Mouse (Mus musculus) T-helper 1 cell (primary cell): ENCODE data around the gene Sstr5.

Experiments used
- in situ Hi-C: fragments of 300-600 bp; cut with MboI, MseI; formaldehyde crosslinking; loops from one replicate; pipeline ENCODE4 v1.15.1; 2025; ENCODE audit warnings: high pct_unique_total_duplicates

Sstr5 gene

DNA sequence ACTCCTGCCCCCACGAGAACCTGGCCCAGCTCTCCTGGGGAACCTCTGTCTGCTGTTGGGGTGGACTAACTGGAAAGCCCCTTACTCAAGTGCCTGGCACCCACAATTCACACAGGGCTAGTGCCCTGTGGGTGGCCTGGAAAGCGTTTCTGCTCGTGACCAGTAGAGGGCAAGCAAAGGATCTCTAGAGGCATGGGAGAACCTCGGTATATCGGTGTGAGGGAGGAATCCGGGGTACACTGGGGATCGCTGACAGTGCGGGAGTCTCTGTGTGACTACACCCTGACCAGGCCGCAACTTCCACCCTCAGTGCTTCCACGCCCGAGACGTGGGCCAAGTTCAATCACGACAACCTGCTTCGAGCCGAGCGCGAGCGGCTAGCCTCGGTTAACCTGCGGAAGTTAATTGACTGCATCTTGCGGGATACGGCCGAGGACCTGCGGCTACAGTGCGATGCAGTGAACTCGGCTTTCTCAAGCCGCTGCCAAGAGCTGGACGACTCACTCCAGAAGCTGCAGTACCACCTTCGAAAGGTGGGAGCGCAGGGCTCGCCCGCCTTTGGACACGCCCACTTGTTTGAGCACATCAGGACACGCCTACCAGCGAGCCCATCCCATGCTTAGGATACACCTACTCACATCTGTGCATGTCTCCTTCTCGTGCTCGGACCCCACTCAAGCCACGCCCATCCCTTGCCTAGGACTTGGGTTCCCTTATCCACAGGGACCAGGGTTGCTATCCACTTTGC lies 22.6 kb downstream of the Sstr5 start:
- in situ Hi-C loops, result loop anchor here (5.0 kb wide), 2 partner anchors 72 to 223 kb away; no protein-coding TSS in a partner anchor

DNA sequence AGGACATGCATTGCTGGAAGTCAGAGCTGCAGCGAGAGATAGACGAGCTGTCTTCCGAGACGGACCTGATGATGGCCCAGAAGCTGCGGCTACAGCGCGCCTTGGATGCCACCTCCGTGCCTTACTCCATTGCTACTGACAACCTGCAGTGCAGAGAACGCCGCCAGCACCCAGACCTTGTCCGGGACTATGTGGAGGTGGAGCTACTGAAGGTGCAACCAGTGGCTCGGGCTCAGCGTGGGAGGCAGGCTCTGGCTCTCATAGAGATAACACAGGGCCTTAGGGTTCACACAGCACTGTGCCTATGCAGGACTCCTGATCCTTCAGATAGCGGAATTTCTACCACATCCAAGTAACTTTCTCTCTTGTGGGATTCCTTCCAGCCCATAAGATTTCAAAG lies 25.0 kb downstream of the Sstr5 start:
- in situ Hi-C loops, result loop anchor here (5.0 kb wide), 1 partner anchor 70 kb away; no protein-coding TSS in a partner anchor

DNA sequence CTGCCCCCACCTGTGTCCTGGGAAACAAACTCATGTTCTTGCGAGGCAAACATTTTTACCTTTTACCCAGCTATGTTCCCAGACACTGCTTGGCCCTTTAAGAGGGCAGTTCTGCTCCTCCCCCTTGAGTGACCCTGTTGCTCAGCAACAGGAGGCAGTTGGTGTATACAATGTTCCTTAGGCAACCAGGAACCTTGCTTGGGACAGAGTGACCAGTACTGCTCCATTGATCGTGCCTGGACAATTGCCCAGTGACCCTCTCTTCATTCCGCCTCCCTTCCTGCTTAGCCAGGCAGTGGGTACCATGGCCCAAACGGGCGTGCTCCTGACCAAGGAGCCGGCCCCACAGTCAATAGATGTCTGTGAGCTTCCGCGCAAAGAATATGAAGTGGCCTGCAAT lies 25.7 kb downstream of the Sstr5 start:
- in situ Hi-C loops, result loop anchor here (5.0 kb wide), 1 partner anchor 69 kb away; no protein-coding TSS in a partner anchor

DNA sequence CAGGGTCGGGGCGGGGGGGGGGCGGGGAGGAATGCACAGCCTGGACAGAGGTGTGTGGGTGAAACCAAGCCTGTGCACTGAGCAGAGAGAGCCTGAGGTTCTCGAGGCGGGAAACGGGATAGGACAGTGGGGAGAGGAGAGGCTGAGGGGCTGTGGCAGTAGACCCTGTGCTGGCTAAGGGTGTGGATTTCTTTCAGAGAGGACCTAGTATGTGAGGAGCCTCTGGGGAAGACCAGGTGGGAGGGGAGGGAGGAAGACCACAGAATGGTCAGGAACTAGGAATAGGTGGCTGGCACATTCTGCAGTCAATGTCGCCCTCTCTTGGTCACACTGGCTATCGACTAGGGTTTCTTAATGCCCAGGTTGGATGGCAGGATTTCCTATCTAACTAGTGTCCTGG lies 27.3 kb downstream of the Sstr5 start:
- in situ Hi-C loops, result loop anchor here (5.0 kb wide), 1 partner anchor 67 kb away; no protein-coding TSS in a partner anchor

DNA sequence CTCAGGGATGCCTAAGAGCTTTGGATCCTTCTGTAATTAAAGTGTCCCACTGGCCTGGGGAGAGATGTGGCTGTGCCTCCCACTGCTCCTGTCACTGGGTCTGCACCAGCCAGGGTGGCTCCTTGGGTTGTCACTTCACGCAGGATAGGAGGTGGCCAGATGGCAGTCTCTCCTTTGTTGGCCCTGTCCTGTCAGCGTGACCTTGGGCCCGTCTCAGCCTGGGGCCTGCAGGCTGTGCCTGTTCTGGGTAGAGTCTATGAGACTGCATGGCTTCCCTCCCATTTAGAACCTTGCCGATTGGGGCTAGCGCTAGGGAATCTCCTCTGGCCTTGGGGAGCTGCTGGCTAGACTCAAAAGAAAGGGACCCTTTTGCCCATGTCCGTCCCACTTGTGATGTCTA lies 28.8 kb downstream of the Sstr5 start:
- in situ Hi-C loops, result no loop called here

DNA sequence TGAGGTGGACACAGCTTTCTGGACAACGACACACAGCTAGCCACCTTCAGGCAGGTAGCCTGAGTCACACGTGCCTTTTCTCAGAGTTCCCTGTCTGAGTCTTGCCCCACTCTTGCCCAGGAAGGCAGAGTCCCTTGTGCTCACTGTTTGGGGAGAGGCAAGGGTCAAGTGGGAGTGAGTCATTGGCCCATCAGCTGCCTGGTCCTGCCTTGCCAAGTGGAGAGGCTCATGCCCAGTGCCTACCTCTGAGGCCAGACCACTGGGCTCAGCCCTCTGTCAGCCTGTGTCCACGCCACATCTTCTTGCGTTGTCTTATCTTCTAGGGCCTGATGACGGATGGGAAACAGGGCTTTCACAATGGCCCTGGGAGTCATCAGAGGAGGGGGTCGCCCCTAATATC lies 29.3 kb downstream of the Sstr5 start:
- in situ Hi-C loops, result no loop called here

DNA sequence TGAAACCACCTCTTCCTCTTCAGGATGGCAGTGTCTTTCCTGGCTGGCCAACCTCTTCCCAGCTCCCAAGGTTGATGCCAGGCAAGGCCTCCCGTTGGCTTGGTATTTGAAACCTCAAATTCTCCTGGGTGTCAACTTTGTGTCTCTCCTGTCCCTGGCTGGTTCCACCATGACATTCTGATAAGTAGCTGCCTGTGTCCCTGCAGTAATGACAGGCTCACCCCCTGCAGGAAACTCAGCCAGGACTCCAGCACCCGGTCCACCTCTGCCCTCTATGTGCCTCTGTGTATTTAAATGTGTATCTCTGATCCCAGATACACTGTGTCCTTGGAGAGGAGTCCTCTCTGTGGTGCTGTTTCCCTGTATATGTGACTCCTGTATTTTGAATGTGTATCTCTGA lies 30.8 kb downstream of the Sstr5 start:
- in situ Hi-C loops, result no loop called here

DNA sequence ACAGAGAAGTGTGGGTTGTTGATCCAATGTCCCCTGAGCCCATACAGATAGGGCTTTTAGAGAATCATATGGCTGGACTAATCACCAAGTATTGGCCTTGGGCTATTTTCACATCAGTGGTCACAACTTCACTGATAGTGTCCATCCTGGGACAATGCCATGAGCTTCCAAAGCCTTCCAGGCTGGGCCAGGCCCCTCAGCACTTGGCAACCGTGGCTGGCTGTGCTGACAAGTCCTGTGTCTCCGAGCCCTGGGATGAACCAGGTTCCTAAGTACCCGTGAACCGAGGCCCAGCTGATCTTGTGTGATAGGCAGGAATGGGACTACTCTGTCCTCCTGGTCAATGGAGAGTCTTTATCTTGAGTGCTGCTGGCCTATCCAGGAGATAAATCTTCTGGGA lies 33.0 kb downstream of the Sstr5 start:
- in situ Hi-C loops, result no loop called here

DNA sequence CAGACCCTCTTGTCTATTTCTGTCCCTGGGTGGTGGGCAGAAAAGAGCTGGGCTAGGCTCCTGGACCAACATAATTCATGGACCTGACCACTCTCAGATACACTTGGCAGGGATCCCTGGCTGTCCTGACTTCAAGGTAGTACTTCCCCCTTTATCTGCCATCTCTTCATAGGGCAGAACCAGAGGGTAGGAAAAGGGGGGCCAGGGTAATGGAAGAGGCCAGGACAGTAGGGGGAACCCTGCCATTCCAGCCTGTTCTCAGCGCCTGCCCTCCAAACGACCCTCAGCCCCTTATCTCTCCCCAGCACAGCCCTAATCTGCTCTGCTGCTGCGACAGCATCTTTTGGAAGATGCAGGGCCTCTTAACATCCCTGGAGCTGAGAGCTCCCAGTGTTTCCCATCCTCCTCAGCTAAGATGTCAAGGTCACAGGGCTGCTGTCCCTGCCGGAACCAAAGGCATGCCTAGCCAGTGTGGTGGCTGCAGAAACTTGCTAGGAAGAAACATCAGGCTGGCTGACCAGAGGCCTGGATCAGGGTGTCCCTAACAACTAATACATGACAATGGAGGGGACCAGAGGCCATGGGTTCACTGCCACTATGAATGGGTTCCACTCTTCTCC lies 33.7 kb downstream of the Sstr5 start:
- in situ Hi-C loops, result no loop called here

DNA sequence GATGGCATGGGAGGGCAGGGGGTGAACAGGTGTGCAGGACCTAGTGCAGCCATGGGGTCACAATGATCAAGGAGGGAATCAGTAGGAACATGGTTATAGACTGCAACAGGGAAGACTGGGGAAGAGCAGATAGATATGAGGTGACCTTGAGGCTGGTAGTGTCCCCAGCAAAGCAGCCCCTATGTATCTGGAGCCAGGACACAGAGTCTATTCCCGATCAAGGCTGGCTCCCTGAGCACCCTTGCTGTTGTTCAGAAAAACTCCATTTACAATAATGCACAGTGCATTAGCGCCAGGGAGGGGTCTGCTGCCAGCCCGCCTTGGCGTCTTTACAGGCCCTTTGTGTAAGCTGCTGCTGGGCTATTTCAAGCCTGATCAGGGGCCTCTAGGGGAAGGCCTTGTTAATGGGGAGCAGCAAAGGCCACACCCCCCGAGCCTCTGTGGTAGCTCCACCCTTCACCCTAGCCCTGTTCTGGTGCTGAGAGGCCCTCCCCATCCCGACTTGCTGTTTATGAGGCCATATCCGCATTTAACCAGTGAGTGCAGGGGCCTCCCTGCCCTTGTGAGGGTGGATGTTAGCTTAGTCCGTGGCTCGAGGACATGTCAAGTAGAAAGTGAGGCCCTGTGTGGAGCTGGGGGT lies 34.7 kb downstream of the Sstr5 start:
- in situ Hi-C loops, result no loop called here

DNA sequence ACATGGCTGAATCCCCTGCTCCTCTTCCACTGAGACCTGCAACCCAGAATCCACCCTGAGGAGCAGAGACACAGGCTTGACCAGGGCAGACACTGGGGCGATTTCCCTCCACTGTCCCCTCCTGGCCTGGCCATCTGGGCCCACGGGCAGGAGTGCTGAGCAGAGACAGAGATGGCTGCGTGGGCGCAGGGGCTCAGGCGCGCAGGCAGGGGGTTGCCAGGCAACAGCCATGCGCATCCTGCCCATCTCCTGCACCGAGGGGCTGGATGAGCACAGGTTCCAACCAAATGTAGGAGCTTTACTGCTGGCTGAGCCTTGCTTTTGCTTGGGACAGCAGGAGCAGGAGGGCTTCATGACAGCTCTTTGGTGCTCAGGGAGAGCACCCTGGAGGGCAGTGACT lies 40.5 kb downstream of the Sstr5 start:
- in situ Hi-C loops, result no loop called here

DNA sequence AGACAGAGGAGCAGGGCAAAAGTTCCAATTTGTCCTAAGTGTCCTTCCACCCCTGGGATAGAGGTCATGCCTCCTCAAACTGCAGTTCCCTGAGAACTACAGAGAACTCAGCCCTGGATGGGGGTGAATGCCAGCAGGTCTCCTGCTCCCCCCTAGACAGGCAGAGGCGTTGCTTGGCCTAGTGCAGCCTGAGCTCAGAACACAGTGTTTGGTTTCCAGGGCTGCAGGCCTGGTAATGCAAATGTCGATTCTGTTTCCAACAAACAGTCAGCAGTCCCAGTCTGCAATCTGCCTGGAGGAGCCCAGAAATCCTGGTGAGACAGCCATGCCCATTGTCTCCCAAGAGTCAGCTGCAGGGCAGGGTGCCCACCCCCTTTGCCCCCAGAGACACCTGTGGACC lies 42.8 kb downstream of the Sstr5 start, which contains the start of gene Tekt4:
Tekt4 (plus strand) TSS at position 344 of the 400 bp plus-strand sequence.
- in situ Hi-C loops, result no loop called here

DNA sequence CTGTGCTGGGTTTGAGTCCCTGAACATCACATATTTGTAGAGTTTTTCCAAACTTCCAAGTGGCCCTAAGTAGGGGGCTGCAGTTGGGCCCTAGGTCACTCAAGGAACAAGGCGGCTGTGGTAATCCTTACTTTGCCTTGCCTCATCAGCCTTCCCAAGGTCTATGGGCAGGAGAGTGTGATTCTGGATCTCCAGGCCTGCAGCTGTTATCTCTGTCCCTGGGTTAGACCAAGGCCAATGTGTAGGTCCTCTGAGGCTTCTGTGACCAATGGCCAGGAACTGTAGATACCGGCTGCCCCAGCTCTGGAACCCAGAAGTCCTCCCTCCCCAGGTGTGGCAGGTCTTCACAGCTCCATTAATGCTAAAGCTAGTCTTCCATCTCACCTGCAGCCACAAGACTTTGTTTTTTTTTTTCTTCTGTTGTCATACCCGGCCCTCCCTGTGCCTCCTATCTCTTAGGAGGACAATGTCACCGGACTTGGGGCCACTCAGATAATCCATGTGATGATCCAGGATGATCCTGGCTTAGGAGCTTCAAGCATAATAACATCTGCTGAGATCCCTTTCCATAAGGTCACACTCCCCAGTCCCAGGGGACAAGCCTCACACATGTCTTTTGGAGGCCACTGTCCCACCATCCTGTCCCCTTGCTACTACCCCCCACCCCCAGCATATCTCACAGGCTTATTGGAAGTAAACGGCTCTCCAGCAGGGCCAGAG lies 44.7 kb downstream of the Sstr5 start:
- in situ Hi-C loops, result no loop called here

DNA sequence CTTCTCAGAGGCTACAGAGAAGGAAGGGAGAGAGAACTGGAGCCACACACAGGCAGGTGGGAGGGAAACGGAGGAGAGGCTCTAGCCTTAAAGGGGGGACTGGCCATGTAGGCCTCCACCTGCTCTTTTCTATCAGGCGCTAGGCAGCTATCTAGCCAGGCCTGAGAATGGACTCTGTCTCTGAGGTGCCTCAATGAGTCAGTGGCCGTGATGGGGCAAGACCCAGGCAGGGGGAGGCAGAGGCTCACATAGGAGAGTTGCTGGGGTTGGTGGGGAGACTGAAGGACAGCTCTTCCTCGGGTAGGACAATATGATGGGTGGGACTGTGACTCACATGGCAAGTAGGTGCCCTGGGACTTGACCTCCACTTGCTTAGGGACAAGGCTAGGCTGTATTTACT lies 46.8 kb downstream of the Sstr5 start:
- in situ Hi-C loops, result no loop called here

DNA sequence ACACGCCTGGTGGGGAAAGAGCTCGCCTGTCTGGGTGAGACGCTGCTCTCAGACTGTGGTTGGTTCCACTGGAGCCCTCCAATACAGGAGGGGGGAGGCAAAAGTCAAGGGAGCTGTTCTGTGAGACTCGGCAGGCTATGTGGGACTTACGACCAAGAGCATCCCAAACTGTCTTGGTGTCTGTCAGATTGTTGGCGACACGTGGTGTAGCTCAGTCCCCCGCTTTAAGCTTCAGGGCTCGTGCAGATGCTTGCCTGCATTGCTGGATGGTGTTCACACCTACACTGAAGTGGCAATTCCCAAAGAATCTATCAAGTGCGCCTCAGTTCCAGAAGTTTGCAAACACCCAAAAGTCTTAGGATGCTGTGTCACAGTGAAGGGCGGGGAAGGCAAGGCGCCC lies 49.2 kb downstream of the Sstr5 start:
- in situ Hi-C loops, result no loop called here

DNA sequence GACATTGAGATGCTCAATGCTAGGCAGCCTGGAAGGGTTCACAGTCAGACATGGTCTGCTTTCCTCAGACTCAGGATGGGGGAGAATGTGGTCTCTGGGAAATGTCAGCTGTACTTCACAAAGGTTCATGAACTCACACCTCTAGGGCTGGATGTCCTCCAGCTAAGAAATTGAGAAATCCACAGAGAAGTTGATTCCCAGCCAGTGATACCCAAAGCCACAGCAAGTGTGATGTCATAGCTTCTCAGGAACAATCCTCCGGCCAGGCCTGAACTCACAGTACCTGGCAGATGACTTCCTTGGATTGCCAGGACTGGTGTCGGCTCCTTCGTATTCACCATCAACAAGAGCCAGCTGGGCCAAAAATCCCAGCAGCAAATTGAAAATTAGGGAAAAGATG lies 51.2 kb downstream of the Sstr5 start:
- in situ Hi-C loops, result no loop called here

DNA sequence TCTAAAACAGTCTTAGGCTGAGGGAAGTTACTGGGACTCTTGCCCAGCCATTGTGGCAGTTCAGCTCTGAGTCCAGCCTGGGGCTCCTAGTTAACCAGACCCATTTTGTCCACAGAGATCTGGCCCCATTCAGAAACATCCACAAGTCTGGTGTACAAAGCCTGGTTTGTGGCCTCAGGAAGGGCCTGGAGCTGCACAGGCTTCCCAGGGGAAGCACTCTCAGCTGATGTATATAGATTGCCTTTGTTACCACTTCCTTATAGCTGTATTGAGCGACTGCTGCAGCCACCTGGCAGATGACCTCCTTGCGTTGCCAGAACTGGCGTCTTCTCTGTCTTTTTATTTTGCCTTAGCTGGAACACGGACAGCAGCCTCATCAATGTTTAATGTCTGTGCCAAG lies 52.0 kb downstream of the Sstr5 start:
- in situ Hi-C loops, result no loop called here

DNA sequence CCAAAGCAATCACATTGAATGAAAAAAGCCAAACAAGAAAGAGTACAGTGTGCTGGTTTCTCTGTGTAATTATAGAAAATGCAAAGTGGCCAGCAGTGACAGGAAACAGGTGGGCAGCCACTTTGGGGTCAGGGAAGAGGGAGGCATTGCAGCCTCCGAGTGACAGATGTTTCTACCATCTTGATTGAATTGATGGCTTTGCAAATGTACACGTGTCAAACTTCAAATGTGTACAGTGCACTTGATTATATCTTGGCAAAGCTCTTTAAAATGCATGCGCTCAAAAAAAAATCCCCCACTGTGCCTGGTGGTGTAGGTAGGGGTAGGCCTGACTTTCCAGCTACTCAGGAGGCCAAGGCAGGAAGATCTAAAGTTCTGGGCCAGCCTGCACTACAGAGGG lies 54.2 kb downstream of the Sstr5 start:
- in situ Hi-C loops, result no loop called here

DNA sequence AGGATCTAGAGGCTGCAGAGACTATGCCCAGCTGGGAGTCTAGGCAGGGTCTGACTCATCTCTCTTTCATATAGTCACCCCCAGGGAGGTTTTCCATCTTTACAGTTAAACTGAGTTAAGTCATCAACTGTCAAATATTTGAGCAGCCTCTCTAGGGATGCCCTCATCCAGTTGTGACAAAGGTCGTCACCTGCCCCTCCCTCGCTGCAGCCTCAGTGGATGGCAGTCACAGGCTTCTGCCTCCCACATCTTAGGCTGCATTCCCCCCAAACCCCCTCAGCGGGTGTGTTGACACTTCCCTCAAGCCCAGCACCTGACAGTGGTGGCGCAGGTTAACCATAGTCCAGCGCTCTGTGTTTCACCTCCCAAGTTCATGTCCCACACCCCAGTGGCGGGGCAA lies 55.7 kb downstream of the Sstr5 start:
- in situ Hi-C loops, result no loop called here
